In genomic region chr2:165880501-165881182, GRCm38 (mm10) we compare ENCODE assay signal across 7 mouse cellular contexts. TPM values are rescaled to one million over a fixed set of nuclear protein-coding genes. Genes with fewer than 3 reads are reported as not detected.
DNase-seq lines count a peak whose midpoint lies in the region; ATAC-seq lines count a peak whose summit lies in the region.

No protein-coding gene starts in this region.

- H3K4me1 ChIP-seq in hindbrain, embryonic 16.5 days (ENCODE audit: control insufficient read depth, insufficient read depth, low read depth, low read length): peaks cover 92% of the 10 kb centered on the region

- H3K9ac ChIP-seq in hindbrain, embryonic 16.5 days (ENCODE audit: low read depth, low read length): peak overlapping the region; percentile 69

- ATAC-seq in hindbrain, embryonic 16.5 days: peak; percentile 5; the same call in 1 of the 2 replicates

- H3K27me3 ChIP-seq in hindbrain, embryonic 16.5 days (replicated peaks; ENCODE audit: control insufficient read depth, insufficient read depth, low read length): no peaks in the 10 kb centered on the region

- H3K4me3 ChIP-seq in hindbrain, embryonic 16.5 days (ENCODE audit: low read length): peak overlapping the region; percentile 41

- no peaks in the 10 kb centered on the region for H3K9me3 ChIP-seq in hindbrain, embryonic 16.5 days (ENCODE audit: control insufficient read depth, low read length)

- peak overlapping the region; percentile 100 for H3K27ac ChIP-seq in hindbrain, embryonic 16.5 days (ENCODE audit: low read depth, low read length)

- H3K36me3 ChIP-seq in hindbrain, embryonic 16.5 days (ENCODE audit: control insufficient read depth, insufficient read depth, low read length): no peaks in the 10 kb centered on the region

- DNase-seq in adrenal gland, postnatal 10 days: peak; percentile 89
- DNase-seq in cerebellum, postnatal 10 days: peak; percentile 97 to 98
- DNase-seq in gastrocnemius, postnatal 10 days: peak; percentile 73
- DNase-seq in liver: peak; percentile 38
- peak; percentile 31 for DNase-seq in naive thymus-derived CD4-positive, alpha-beta T cell, adult 2 months (ENCODE audit: low read depth)
- DNase-seq in thymus, postnatal 0 days (ENCODE audit: low spot score): no peak

- H3K4me2 ChIP-seq in hindbrain, embryonic 16.5 days (ENCODE audit: low read length): peak overlapping the region; percentile 83

- 2% methylated on average over 15 of the region's 15 CpGs for WGBS in hindbrain, embryonic 16.5 days

RNA-seq across cellular contexts. Expression of gene Zmynd8, which starts 18.2 kb away (rescaled TPM):
- 10 to 100 TPM; 39.8 to 57.2 TPM for total RNA-seq in adrenal gland, postnatal 10 days (2021)
- total RNA-seq in gastrocnemius, postnatal 10 days (2021): 10 to 100 TPM; 29.6 to 30.4 TPM
- polyA plus RNA-seq in hindbrain, embryonic 16.5 days (2015; fragmentation: Nextera tagmentation; extraction: Ambion mirVana): 64.3 and 66.4 TPM in 2 replicates
- polyA plus RNA-seq in thymus, postnatal 0 days (2015; fragmentation: Nextera tagmentation; extraction: Ambion mirVana): 38.8 and 46.7 TPM in 2 replicates
